Mouse (Mus musculus) ES-CJ7 (cell line): ENCODE results near the gene Cobll1.

Source experiments
- DNase-seq: peaks from one replicate; pipeline ENCODE4 v3.0.0; 2011; ENCODE audit warnings: low read depth, low spot score

Gene Cobll1

GRCm38 (mm10) chr2:65196994-65197393 is 42.2 kb downstream of the Cobll1 start:
- DNase-seq = no peak

GRCm38 (mm10) chr2:65195233-65196010 is 43.8 kb downstream of the Cobll1 start:
- no peak for DNase-seq

GRCm38 (mm10) chr2:65193091-65193795 is 46.0 kb downstream of the Cobll1 start:
- no peak for DNase-seq

- peak; percentile 26 for DNase-seq
Observed at GRCm38 (mm10) chr2:65191398-65191797, 47.8 kb downstream of the Cobll1 start.

- no peak for DNase-seq
Observed at GRCm38 (mm10) chr2:65189346-65189745, 49.9 kb downstream of the Cobll1 start.

GRCm38 (mm10) chr2:65188585-65188984 is 50.6 kb downstream of the Cobll1 start:
- DNase-seq = no peak

GRCm38 (mm10) chr2:65187652-65188051 is 51.6 kb downstream of the Cobll1 start:
- no peak for DNase-seq

- no peak for DNase-seq
Observed at GRCm38 (mm10) chr2:65187164-65187563, 52.0 kb downstream of the Cobll1 start.

- DNase-seq = no peak
Observed at GRCm38 (mm10) chr2:65182747-65183146, 56.5 kb downstream of the Cobll1 start.

GRCm38 (mm10) chr2:65181736-65182135 is 57.5 kb downstream of the Cobll1 start:
- no peak for DNase-seq

- peak; percentile 52 for DNase-seq
Observed at GRCm38 (mm10) chr2:65181066-65181716, 58.0 kb downstream of the Cobll1 start.

- no peak for DNase-seq
Observed at GRCm38 (mm10) chr2:65175645-65176044, 63.6 kb downstream of the Cobll1 start.

GRCm38 (mm10) chr2:65172071-65172470 is 67.1 kb downstream of the Cobll1 start:
- no peak for DNase-seq

- DNase-seq = no peak
Observed at GRCm38 (mm10) chr2:65171516-65171915, 67.7 kb downstream of the Cobll1 start.

GRCm38 (mm10) chr2:65170693-65171456 is 68.3 kb downstream of the Cobll1 start:
- DNase-seq = no peak

- no peak for DNase-seq
Observed at GRCm38 (mm10) chr2:65170256-65170655, 68.9 kb downstream of the Cobll1 start.

- no peak for DNase-seq
Observed at GRCm38 (mm10) chr2:65163990-65164389, 75.2 kb downstream of the Cobll1 start.

GRCm38 (mm10) chr2:65162625-65163024 is 76.6 kb downstream of the Cobll1 start:
- DNase-seq = no peak

GRCm38 (mm10) chr2:65161715-65162114 is 77.5 kb downstream of the Cobll1 start:
- no peak for DNase-seq

- DNase-seq = no peak
Observed at GRCm38 (mm10) chr2:65157981-65158651, 81.1 kb downstream of the Cobll1 start.

- no peak for DNase-seq
Observed at GRCm38 (mm10) chr2:65157325-65157724, 81.9 kb downstream of the Cobll1 start.
